Mouse (Mus musculus): ENCODE results near the gene Rab3gap2. TPM values are rescaled to one million over a fixed set of nuclear protein-coding genes. Genes with fewer than 3 reads are reported as not detected.

The Rab3gap2 gene
- polyA plus RNA-seq, 1 experiment = 23.6 TPM

GRCm38 (mm10) chr1:185247429-185248085 lies 43.6 kb downstream of the Rab3gap2 start:
- H3K36me3 ChIP-seq (ENCODE audit: control insufficient read depth, insufficient read depth, low read length) = peaks cover 59% of the 10 kb centered on the region
- 88% methylated on average over 20 of the region's 20 CpGs for WGBS
- TF ChIP-seq POLR2A (IDR thresholded peaks at IDR 0.05; ENCODE audit: low read depth, low read length) (no peak), CTCF (IDR thresholded peaks at IDR 0.05; ENCODE audit: extremely low read depth, insufficient read length, insufficient replicate concordance, low read depth, low read length) (no peak)
- no peak overlapping the region for H3K27ac ChIP-seq (ENCODE audit: insufficient read depth, low read depth, low read length)
- H3K4me3 ChIP-seq (ENCODE audit: low read depth, low read length) = no peak overlapping the region
- peaks cover 9% of the 10 kb centered on the region; the same call in 1 of the 2 replicates for H3K4me1 ChIP-seq (ENCODE audit: control insufficient read depth, insufficient read depth, insufficient read length, low read length)
- no peaks in the 10 kb centered on the region for H3K27me3 ChIP-seq (ENCODE audit: control insufficient read depth, insufficient read depth, low read length)

DNA sequence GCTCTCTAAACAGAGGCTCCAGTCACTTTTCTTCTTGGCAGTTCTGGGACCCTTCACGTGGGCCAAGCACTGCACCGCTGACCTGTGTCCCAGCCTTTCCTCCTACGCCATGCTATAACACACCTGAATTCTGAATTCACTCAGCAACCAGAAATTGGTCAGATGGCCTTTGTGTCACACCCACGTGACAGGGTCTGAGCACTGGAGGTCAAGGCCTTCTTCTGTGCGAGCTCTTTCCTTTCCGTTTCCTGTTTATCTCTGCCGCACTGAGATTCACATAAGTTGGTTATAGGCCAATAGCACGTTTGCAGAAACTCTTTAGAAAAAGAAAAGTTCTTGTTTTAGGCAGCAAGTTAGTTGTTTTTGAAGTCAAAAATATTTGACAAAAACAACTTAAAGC lies 44.8 kb downstream of the Rab3gap2 start:
- Histone ChIP-seq H3K4me1 (ENCODE audit: control insufficient read depth, insufficient read depth, insufficient read length, low read length) (peaks cover 14% of the 10 kb centered on the region; the same call in 1 of the 2 replicates), H3K27ac (ENCODE audit: insufficient read depth, low read depth, low read length) (0 out of 2 replicates have a peak overlapping the region, but pooled peaks have one; percentile 5), H3K27me3 (ENCODE audit: control insufficient read depth, insufficient read depth, low read length) (no peaks in the 10 kb centered on the region), H3K36me3 (ENCODE audit: control insufficient read depth, insufficient read depth, low read length) (peaks cover 51% of the 10 kb centered on the region), H3K4me3 (ENCODE audit: low read depth, low read length) (no peak overlapping the region)
- TF ChIP-seq CTCF (IDR thresholded peaks at IDR 0.05; ENCODE audit: extremely low read depth, insufficient read length, insufficient replicate concordance, low read depth, low read length) (no peak), POLR2A (IDR thresholded peaks at IDR 0.05; ENCODE audit: low read depth, low read length) (no peak)
- WGBS = 82% methylated on average over 8 of the region's 8 CpGs

GRCm38 (mm10) chr1:185252351-185252750 lies 48.4 kb downstream of the Rab3gap2 start:
- WGBS = 59% methylated on average over 3 of the region's 3 CpGs
- no peak for TF ChIP-seq CTCF (IDR thresholded peaks at IDR 0.05; ENCODE audit: extremely low read depth, insufficient read length, insufficient replicate concordance, low read depth, low read length)
- no peak for TF ChIP-seq POLR2A (IDR thresholded peaks at IDR 0.05; ENCODE audit: low read depth, low read length)
- no peaks in the 10 kb centered on the region for H3K27me3 ChIP-seq (ENCODE audit: control insufficient read depth, insufficient read depth, low read length)
- peaks cover 46% of the 10 kb centered on the region for H3K36me3 ChIP-seq (ENCODE audit: control insufficient read depth, insufficient read depth, low read length)
- peaks cover 24% of the 10 kb centered on the region for H3K4me1 ChIP-seq (ENCODE audit: control insufficient read depth, insufficient read depth, insufficient read length, low read length)
- H3K4me3 ChIP-seq (ENCODE audit: low read depth, low read length) = no peak overlapping the region
- peak overlapping the region; percentile 76 for H3K27ac ChIP-seq (ENCODE audit: insufficient read depth, low read depth, low read length)

DNA sequence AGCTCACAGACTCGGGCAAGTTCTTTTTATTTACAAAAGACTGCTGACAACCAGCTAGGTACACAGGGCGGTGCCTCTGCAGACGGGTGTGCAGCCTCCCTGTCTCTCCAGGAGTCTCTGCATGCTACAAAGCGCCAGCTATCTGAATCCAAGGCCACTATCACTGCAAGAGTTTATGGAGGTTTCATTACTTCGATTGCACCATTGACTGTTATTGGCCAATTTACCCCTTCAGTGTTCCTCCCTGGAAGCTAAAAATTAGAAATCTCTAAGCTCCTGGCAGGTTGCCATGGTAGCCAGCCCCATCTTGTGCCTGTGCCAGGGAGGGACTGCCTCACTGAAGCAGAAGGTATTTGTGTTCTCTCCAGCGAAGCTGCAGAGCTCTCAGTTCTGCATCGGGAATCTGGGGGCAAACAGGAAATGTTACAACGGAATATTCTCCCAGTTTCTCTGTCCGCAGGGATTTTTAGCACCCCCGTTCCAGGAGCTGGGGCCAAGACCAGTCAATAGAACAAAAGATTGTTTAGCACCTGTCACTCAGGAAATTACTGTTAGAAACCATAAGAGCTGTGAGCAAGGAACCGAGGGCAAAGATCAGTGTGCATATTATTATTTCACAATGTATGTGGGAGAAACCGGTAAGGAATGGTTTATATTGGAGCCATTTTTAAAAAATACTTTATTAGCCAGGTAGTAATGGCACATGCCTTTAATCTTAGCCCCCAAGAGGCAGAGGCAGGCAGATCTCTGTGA lies 49.4 kb downstream of the Rab3gap2 start:
- Histone ChIP-seq H3K4me3 (ENCODE audit: low read depth, low read length) (peak overlapping the region; percentile 18; the same call in 1 of the 2 replicates), H3K36me3 (ENCODE audit: control insufficient read depth, insufficient read depth, low read length) (peaks cover 40% of the 10 kb centered on the region), H3K4me1 (ENCODE audit: control insufficient read depth, insufficient read depth, insufficient read length, low read length) (peaks cover 24% of the 10 kb centered on the region), H3K27ac (ENCODE audit: insufficient read depth, low read depth, low read length) (peak overlapping the region; percentile 76), H3K27me3 (ENCODE audit: control insufficient read depth, insufficient read depth, low read length) (no peaks in the 10 kb centered on the region)
- no peak for TF ChIP-seq CTCF (IDR thresholded peaks at IDR 0.05; ENCODE audit: extremely low read depth, insufficient read length, insufficient replicate concordance, low read depth, low read length)
- no peak for TF ChIP-seq POLR2A (IDR thresholded peaks at IDR 0.05; ENCODE audit: low read depth, low read length)
- WGBS = 27% methylated on average over 12 of the region's 12 CpGs

GRCm38 (mm10) chr1:185255336-185255735 lies 51.4 kb downstream of the Rab3gap2 start:
- WGBS = 94% methylated on average over 12 of the region's 12 CpGs
- no peak for TF ChIP-seq POLR2A (IDR thresholded peaks at IDR 0.05; ENCODE audit: low read depth, low read length)
- Histone ChIP-seq H3K36me3 (ENCODE audit: control insufficient read depth, insufficient read depth, low read length) (peaks cover 37% of the 10 kb centered on the region), H3K27ac (ENCODE audit: insufficient read depth, low read depth, low read length) (no peak overlapping the region), H3K4me1 (ENCODE audit: control insufficient read depth, insufficient read depth, insufficient read length, low read length) (peaks cover 24% of the 10 kb centered on the region), H3K4me3 (ENCODE audit: low read depth, low read length) (no peak overlapping the region), H3K27me3 (ENCODE audit: control insufficient read depth, insufficient read depth, low read length) (no peaks in the 10 kb centered on the region)

DNA sequence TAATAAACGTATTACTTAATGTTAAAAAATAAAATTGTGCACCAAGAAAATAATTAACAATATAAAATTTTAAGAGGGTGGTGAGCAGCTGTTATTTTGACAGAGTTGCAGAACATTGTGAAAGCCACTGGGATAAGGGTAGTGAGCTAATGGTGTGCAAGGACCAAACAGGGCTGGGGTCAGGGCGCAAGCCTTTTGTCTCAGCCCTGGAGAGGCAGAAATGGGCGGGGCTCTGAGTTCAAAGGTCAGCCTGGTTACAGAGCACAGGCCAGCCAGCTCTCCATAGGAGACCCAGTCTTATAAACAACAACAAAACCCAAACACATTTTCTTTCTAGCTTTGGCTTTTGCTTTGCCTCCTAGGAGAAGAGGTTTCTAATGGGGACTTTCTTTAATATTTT lies 52.8 kb downstream of the Rab3gap2 start:
- TF ChIP-seq POLR2A (IDR thresholded peaks at IDR 0.05; ENCODE audit: low read depth, low read length) (no peak), CTCF (IDR thresholded peaks at IDR 0.05; ENCODE audit: extremely low read depth, insufficient read length, insufficient replicate concordance, low read depth, low read length) (no peak)
- WGBS = 46% methylated on average over 3 of the region's 3 CpGs

DNA sequence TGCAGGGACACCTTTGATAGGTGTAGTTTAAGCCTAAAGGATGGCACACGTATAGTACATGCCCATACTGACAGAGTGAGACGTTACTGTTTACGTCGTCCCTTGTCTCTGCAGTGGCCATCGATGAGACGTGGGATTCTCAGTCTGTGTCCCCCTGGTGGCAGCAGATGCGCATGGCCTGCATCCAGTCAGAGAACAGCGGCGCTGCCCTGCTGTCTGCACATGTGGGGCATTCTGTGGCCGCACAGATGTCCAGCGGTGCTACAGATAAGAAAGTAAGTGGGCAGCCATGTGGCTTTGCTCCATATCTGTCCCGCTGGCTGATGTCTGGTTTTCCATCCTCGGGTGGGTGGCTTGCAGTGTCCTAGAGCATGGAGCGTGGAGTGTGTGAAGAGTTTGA lies 58.6 kb downstream of the Rab3gap2 start:
- H3K4me3 ChIP-seq (ENCODE audit: low read depth, low read length) = no peak overlapping the region
- H3K4me1 ChIP-seq (ENCODE audit: control insufficient read depth, insufficient read depth, insufficient read length, low read length) = no peaks in the 10 kb centered on the region
- TF ChIP-seq CTCF (IDR thresholded peaks at IDR 0.05; ENCODE audit: extremely low read depth, insufficient read length, insufficient replicate concordance, low read depth, low read length) = peak; percentile 11; the same call in 1 of the 2 replicates
- TF ChIP-seq POLR2A (IDR thresholded peaks at IDR 0.05; ENCODE audit: low read depth, low read length) = no peak
- 70% methylated on average over 14 of the region's 14 CpGs for WGBS
- H3K27ac ChIP-seq (ENCODE audit: insufficient read depth, low read depth, low read length) = no peak overlapping the region
- no peaks in the 10 kb centered on the region for H3K27me3 ChIP-seq (ENCODE audit: control insufficient read depth, insufficient read depth, low read length)
- peaks cover 55% of the 10 kb centered on the region for H3K36me3 ChIP-seq (ENCODE audit: control insufficient read depth, insufficient read depth, low read length)

More for the DNA sequence above, 52.8 kb downstream of the Rab3gap2 start:
- Histone ChIP-seq H3K27ac (ENCODE audit: insufficient read depth, low read depth, low read length) (no peak overlapping the region), H3K4me3 (ENCODE audit: low read depth, low read length) (no peak overlapping the region), H3K27me3 (ENCODE audit: control insufficient read depth, insufficient read depth, low read length) (no peaks in the 10 kb centered on the region), H3K36me3 (ENCODE audit: control insufficient read depth, insufficient read depth, low read length) (peaks cover 38% of the 10 kb centered on the region), H3K4me1 (ENCODE audit: control insufficient read depth, insufficient read depth, insufficient read length, low read length) (peaks cover 20% of the 10 kb centered on the region)
